Mouse (Mus musculus): Measurements from ENCODE around the gene Cpxcr1. TPM values are rescaled to one million over a fixed set of nuclear protein-coding genes. Genes with fewer than 3 reads are reported as not detected.

The Cpxcr1 gene
- polyA plus RNA-seq (2015; fragmentation: Nextera tagmentation; extraction: Ambion mirVana), result not detected in 2 replicates

DNA sequence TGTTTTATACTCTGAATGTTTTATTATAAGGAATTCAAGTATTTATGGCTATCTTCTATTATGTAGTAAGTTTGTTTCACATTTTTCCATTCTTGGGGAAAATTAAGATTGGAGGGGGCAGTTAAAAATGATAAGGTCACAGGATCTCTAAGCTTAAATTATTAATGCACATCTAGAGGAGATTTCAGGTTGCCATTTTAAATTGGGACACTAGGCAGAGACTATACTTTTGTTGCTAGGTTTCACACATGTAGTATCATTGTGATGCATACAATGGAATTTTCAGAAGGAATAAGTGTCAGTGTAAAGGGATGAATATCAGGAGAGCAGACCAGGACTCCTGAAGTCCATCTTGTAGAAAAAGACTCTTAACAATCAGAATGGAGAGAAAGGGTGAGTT, at the start of gene Cpxcr1:
TSS of gene Cpxcr1 (plus strand) at position 301 of the 400 bp plus-strand sequence.
- H3K36me3 ChIP-seq, result no peaks in the 10 kb centered on the region
- H3K4me3 ChIP-seq (replicated peaks), result no peak within 1 kb of the TSS
- no peak within 1 kb of the TSS for H3K27ac ChIP-seq (replicated peaks)
- no peak within 1 kb of the TSS for H3K4me2 ChIP-seq
- no peaks in the 10 kb centered on the region for H3K4me1 ChIP-seq
- H3K27me3 ChIP-seq (replicated peaks), result no peaks in the 10 kb centered on the region
- ATAC-seq (ENCODE audit: low FRiP score), result no peak
- no peak within 1 kb of the TSS for H3K9ac ChIP-seq (replicated peaks)
- no peaks in the 10 kb centered on the region for H3K9me3 ChIP-seq (replicated peaks)

Other genes with a start within 250 kb of the Cpxcr1 start
- not detected in 2 replicates for gene H2afb2, start 232.2 kb downstream of the Cpxcr1 start, polyA plus RNA-seq (2015; fragmentation: Nextera tagmentation; extraction: Ambion mirVana)